Mouse (Mus musculus): ENCODE data around the gene Llgl2. TPM values are rescaled to one million over a fixed set of nuclear protein-coding genes. Genes with fewer than 3 reads are reported as not detected.

Gene Llgl2
- total and polyA plus RNA-seq, 2 experiments = 15.8 to 46.8 TPM

DNA sequence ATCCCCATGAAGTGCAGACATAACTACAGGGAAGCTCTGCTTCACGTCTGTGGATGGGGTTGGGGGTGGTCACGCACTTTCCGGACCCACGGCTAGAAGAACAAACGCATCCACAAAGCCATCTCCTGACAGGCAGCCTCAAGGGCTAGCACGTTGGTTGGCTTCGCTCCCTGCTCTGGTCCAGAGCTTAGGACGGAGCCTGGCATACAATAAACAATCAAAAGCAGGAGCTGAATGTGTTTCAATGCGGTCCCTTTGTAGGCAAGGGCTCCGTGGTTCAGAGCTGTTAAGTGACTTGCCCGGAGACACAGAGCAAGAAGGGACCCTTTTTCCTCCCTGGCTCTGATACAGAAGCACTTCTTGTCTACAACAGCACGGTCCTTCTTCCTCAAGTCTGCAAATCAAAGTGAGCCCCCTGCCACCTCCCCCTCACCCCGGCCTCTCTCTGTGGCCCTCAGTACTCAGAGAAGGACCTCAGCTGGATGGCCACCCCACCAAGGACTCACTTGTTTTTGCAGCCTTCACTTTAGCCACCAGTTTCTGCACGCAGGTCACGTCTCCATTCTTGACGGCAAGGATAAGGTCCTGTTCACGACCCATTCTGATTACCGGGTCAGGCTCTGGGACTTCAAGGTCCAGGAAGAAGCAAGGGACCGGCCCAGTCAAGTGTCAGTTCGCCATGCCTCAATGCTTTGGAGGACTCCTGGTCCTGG lies 12.3 kb upstream of the Llgl2 start:
- H3K36me3 ChIP-seq (ENCODE audit: control insufficient read depth, insufficient read depth, low read length) = no peaks in the 10 kb centered on the region
- peak overlapping the region; percentile 85 for H3K9ac ChIP-seq (ENCODE audit: low read depth, low read length)
- DNase-seq (ENCODE audit: extremely low read depth, low read depth, low spot score) = no peak
- WGBS = 73% methylated on average over 20 of the region's 20 CpGs
- H3K79me2 ChIP-seq (ENCODE audit: control insufficient read depth, insufficient read depth, low read length) = peaks cover 18% of the 10 kb centered on the region; the same call in 1 of the 2 replicates
- no peaks in the 10 kb centered on the region for H3K27me3 ChIP-seq (ENCODE audit: control insufficient read depth, insufficient read depth, low read length)
- H3K4me1 ChIP-seq (ENCODE audit: control insufficient read depth, insufficient read depth, low read length) = peaks cover 27% of the 10 kb centered on the region
- H3K27ac ChIP-seq (replicated peaks; ENCODE audit: insufficient read depth, low read depth, low read length) = peak overlapping the region; percentile 13; the same call in 1 of the 2 replicates
- TF ChIP-seq CTCF (IDR thresholded peaks at IDR 0.05; ENCODE audit: low read depth, low read length) = no peak
- no peak for TF ChIP-seq POLR2A (IDR thresholded peaks at IDR 0.05; ENCODE audit: extremely low read depth, insufficient read depth, low read length)
- H3K4me3 ChIP-seq (ENCODE audit: insufficient read depth, low read depth, low read length) = peak overlapping the region; percentile 87

DNA sequence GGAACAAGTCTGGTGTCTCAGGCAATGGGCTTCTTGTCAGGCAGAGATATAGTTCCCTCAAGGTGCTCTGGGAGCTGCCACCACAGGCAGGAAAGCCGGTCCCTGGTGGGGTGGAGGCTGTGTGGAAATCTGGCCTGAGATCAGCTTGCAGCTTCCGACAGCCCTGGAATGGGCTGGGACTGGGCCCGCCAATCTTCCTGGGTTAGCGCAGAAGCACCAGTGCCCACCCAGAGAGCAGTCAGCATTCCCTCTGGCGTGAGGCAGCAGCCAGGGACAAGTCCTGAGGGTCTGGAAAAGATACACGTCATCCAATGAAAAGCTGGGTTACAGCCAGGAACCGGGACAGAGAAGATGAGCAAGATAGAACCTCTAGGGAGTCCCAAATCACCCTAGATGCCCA lies 11.8 kb upstream of the Llgl2 start:
- 43% methylated on average over 7 of the region's 7 CpGs for WGBS
- peak overlapping the region; percentile 87 for H3K4me3 ChIP-seq (ENCODE audit: insufficient read depth, low read depth, low read length)
- H3K27me3 ChIP-seq (ENCODE audit: control insufficient read depth, insufficient read depth, low read length) = no peaks in the 10 kb centered on the region
- no peak for DNase-seq (ENCODE audit: extremely low read depth, low read depth, low spot score)
- peaks cover 28% of the 10 kb centered on the region for H3K4me1 ChIP-seq (ENCODE audit: control insufficient read depth, insufficient read depth, low read length)
- peak overlapping the region; percentile 87; the same call in 1 of the 2 replicates for H3K27ac ChIP-seq (replicated peaks; ENCODE audit: insufficient read depth, low read depth, low read length)
- peaks cover 18% of the 10 kb centered on the region; the same call in 1 of the 2 replicates for H3K79me2 ChIP-seq (ENCODE audit: control insufficient read depth, insufficient read depth, low read length)
- H3K9ac ChIP-seq (ENCODE audit: low read depth, low read length) = peak overlapping the region; percentile 85
- H3K36me3 ChIP-seq (ENCODE audit: control insufficient read depth, insufficient read depth, low read length) = no peaks in the 10 kb centered on the region
- TF ChIP-seq POLR2A (IDR thresholded peaks at IDR 0.05; ENCODE audit: extremely low read depth, insufficient read depth, low read length) (no peak), CTCF (IDR thresholded peaks at IDR 0.05; ENCODE audit: low read depth, low read length) (no peak)

DNA sequence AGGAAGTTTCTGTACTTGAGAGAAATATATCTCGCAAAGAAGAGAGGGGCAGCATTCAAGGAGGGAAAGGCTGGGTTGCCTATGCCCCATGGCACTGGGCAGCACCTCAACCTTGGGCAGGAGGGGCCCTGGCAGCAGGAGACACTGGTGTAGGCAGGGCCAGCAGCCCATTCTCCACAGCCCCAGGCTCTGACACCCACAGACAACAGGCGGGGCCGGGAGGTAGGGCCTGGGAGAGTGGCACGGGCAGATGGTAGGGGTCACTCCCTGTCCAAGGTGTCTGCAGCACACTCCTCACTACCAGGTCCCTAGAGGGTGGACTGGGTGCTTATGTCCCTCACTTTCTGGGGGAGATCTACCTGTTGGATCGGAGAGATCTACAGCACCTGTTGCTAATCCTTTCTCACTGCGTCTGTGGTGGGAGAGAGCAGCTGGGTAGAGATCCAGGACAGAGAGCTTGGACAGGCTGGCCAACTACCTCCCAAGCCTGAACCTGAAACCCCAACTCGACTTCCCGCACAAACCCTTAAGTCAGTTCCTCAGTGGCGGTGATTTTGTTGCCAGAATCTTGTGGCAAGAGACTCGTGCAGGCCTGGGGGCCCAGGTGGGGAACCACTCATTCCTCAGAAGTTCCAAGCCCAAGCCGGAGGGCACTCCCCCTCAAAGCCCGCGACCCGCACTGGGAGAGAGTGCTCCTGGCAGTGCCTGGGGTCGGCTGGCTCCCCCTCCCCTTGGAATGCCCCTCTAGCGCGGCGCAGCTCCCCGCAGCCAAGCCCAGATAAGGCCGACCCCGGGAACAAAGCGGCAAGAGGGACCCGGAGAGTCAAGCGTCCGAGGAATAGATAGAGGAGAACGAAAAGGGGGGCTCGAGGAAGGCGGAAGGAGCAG lies 11.1 kb upstream of the Llgl2 start:
- Histone ChIP-seq H3K27me3 (ENCODE audit: control insufficient read depth, insufficient read depth, low read length) (no peaks in the 10 kb centered on the region), H3K27ac (replicated peaks; ENCODE audit: insufficient read depth, low read depth, low read length) (peak overlapping the region; percentile 87), H3K36me3 (ENCODE audit: control insufficient read depth, insufficient read depth, low read length) (no peaks in the 10 kb centered on the region), H3K9ac (ENCODE audit: low read depth, low read length) (peak overlapping the region; percentile 85), H3K4me1 (ENCODE audit: control insufficient read depth, insufficient read depth, low read length) (peaks cover 28% of the 10 kb centered on the region), H3K79me2 (ENCODE audit: control insufficient read depth, insufficient read depth, low read length) (peaks cover 18% of the 10 kb centered on the region; the same call in 1 of the 2 replicates), H3K4me3 (ENCODE audit: insufficient read depth, low read depth, low read length) (peak overlapping the region; percentile 87)
- 4% methylated on average over 28 of the region's 28 CpGs for WGBS
- TF ChIP-seq POLR2A (IDR thresholded peaks at IDR 0.05; ENCODE audit: extremely low read depth, insufficient read depth, low read length) (no peak), CTCF (IDR thresholded peaks at IDR 0.05; ENCODE audit: low read depth, low read length) (no peak)
- DNase-seq (ENCODE audit: extremely low read depth, low read depth, low spot score) = no peak

DNA sequence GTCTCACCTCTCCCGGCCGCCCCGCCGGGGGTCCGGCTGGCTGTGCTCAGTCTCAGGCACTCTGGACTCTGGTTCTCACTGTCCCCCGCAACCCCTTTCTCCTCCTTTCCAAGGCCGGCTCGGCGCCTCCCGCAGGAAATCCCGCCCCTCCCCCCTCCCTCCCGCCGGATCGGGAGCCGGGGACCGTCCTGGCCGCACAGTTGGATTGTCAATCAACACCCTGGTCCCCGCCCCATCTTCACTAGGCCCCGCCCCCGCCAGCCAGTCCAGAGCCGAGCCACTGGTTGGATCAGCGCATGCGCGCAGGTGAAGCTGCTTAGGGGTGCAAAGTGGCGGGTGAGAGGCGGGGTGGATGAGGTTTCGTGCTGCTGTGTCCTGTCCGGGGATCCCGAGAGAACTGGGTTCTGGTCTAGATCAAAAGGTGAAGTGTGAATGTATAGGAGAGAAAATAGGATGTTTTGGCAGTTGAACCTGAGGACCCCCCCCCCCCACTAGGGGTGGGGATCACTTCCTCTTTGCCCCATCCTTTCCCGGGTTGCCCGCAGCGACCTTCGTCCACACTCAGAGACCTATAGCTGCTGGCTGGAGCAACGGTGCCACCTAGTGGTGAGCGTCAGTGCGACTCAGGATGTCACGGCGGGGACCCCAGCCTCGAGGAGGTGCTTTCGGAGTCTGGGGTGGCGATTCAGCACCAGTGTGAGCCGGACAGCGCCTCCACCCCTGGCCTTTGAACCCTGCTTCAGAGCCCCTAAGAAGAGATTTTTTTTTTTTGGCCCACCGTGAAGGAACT lies 10.1 kb upstream of the Llgl2 start, which contains the start of gene Caskin2:
Gene Caskin2, minus strand, starts transcription at position 133 of the 790 bp plus-strand sequence.
- WGBS = under 1% methylated on average over 44 of the region's 44 CpGs
- Histone ChIP-seq H3K4me1 (ENCODE audit: control insufficient read depth, insufficient read depth, low read length) (peaks cover 28% of the 10 kb centered on the region), H3K27me3 (ENCODE audit: control insufficient read depth, insufficient read depth, low read length) (no peaks in the 10 kb centered on the region), H3K4me3 (ENCODE audit: insufficient read depth, low read depth, low read length) (peak within 1 kb of the TSS; percentile 95), H3K36me3 (ENCODE audit: control insufficient read depth, insufficient read depth, low read length) (no peaks in the 10 kb centered on the region), H3K79me2 (ENCODE audit: control insufficient read depth, insufficient read depth, low read length) (peaks cover 17% of the 10 kb centered on the region; the same call in 1 of the 2 replicates), H3K9ac (ENCODE audit: low read depth, low read length) (peak within 1 kb of the TSS; percentile 85), H3K27ac (replicated peaks; ENCODE audit: insufficient read depth, low read depth, low read length) (peak within 1 kb of the TSS; percentile 87)
- peak; percentile 82 for DNase-seq (ENCODE audit: extremely low read depth, low read depth, low spot score)
- TF ChIP-seq CTCF (IDR thresholded peaks at IDR 0.05; ENCODE audit: low read depth, low read length) = peak; percentile 95
- TF ChIP-seq POLR2A (IDR thresholded peaks at IDR 0.05; ENCODE audit: extremely low read depth, insufficient read depth, low read length) = peak; percentile 77

All from liver, adult 2 months (tissue).